Mouse (Mus musculus) MEL (cell line): ENCODE measurements around the gene Otop3.

Experiments
- CHD1 ChIP-seq: IDR thresholded peaks from 2 replicates; pipeline ENCODE4 v1.6.1; 2012; ENCODE audit warnings: low read depth, mild to moderate bottlenecking, inconsistent platforms, low read length, improper control_type of control experiment
- CTCF ChIP-seq, 3 experiments: IDR thresholded peaks in 2 of 3; conservative IDR thresholded peaks in 1 of 3; 2 replicates each; pipeline ENCODE4 v1.5.1; 2011 to 2012; ENCODE audit warnings: low read length in 3 of 3, low read depth in 2 of 3, mild to moderate bottlenecking in 2 of 3, improper control_type of control experiment in 1 of 3, inconsistent platforms in 1 of 3, mixed read lengths in 1 of 3, moderate library complexity in 1 of 3; ENCODE audit not compliant: control insufficient read depth in 1 of 3, insufficient read depth in 1 of 3, poor library complexity in 1 of 3, severe bottlenecking in 1 of 3
- MXI1 ChIP-seq: IDR thresholded peaks from 2 replicates; pipeline ENCODE4 v1.6.1; 2011; ENCODE audit warnings: mild to moderate bottlenecking, low read depth, low read length, improper control_type of control experiment
- POLR2A ChIP-seq, 2 experiments: IDR thresholded peaks; 2 replicates each; pipeline ENCODE4 v1.6.1; 2011 to 2012; ENCODE audit warnings: low read length in 2 of 2, mild to moderate bottlenecking in 2 of 2, control low read depth in 1 of 2, improper control_type of control experiment in 1 of 2, low read depth in 1 of 2, moderate library complexity in 1 of 2; ENCODE audit not compliant: control insufficient read depth in 1 of 2, insufficient read depth in 1 of 2, poor library complexity in 1 of 2
- POLR2AphosphoS2 ChIP-seq: IDR thresholded peaks from 2 replicates; pipeline ENCODE4 v1.6.1; 2011; ENCODE audit warnings: low read length, improper control_type of control experiment
- SIN3A ChIP-seq: IDR thresholded peaks from 2 replicates; pipeline ENCODE4 v1.6.1; 2012; ENCODE audit warnings: low read length, improper control_type of control experiment, inconsistent platforms

GRCm38 (mm10) chr11:115377854-115378253 is 43.3 kb downstream of the Otop3 start:
- TF ChIP-seq POLR2A (IDR thresholded peaks at IDR 0.05; ENCODE audit: control insufficient read depth in 1 of 2, insufficient read depth in 1 of 2, low read depth in 1 of 2, low read length in 2 of 2, poor library complexity in 1 of 2) = no peak
- TF ChIP-seq CTCF (IDR thresholded peaks at IDR 0.05 in 2 of 3, conservative IDR thresholded peaks at IDR 0.05 in 1 of 3; ENCODE audit: control insufficient read depth in 1 of 3, insufficient read depth in 1 of 3, low read depth in 2 of 3, low read length in 3 of 3, poor library complexity in 1 of 3, severe bottlenecking in 1 of 3) = peak; percentile 15 to 62 (median 43); a peak in 5 of 6 replicates
- TF ChIP-seq POLR2AphosphoS2 = no peak
- no peak for TF ChIP-seq SIN3A
- no peak for TF ChIP-seq CHD1
- TF ChIP-seq MXI1 = no peak
